Mouse (Mus musculus) layer of hippocampus, postnatal 14 days (tissue): ENCODE data around the gene Rbm20. TPM values are rescaled to one million over a fixed set of nuclear protein-coding genes. Genes with fewer than 3 reads are reported as not detected.
"Not testable (repeated sequence)": the region's sequence is repeated elsewhere in the genome, so short reads cannot be mapped to it uniquely, and the experiment has no call there.

Experiments
- DNase-seq, 2 experiments: peaks; one replicate each; pipeline ENCODE4 v3.0.0; 2021 to 2022; ENCODE audit warnings: low spot score in 2 of 2, mixed read lengths in 1 of 2
- long read RNA-seq, 2 experiments: library from polyadenylated mRNA; stranded (forward); transcript quantifications; one replicate each; pipeline ENCODE4 v2.0.0; 2021
- total RNA-seq, 2 experiments: library from RNA; stranded (reverse); gene quantifications; 2 replicates each; pipeline ENCODE4 v1.2.3; 2021

The Rbm20 gene
- total RNA-seq, result 1 to 10 TPM; 3.1 TPM
- long read RNA-seq, experiment 1, partial matches to known transcripts, result 5 of 10 reads
- long read RNA-seq, experiment 1, other reads (novel, unspliced or antisense), result 5 of 10 reads
- long read RNA-seq, experiment 2, partial matches to known transcripts, result 1 of 2 reads
- long read RNA-seq, experiment 2, other reads (novel, unspliced or antisense), result 1 of 2 reads

DNA sequence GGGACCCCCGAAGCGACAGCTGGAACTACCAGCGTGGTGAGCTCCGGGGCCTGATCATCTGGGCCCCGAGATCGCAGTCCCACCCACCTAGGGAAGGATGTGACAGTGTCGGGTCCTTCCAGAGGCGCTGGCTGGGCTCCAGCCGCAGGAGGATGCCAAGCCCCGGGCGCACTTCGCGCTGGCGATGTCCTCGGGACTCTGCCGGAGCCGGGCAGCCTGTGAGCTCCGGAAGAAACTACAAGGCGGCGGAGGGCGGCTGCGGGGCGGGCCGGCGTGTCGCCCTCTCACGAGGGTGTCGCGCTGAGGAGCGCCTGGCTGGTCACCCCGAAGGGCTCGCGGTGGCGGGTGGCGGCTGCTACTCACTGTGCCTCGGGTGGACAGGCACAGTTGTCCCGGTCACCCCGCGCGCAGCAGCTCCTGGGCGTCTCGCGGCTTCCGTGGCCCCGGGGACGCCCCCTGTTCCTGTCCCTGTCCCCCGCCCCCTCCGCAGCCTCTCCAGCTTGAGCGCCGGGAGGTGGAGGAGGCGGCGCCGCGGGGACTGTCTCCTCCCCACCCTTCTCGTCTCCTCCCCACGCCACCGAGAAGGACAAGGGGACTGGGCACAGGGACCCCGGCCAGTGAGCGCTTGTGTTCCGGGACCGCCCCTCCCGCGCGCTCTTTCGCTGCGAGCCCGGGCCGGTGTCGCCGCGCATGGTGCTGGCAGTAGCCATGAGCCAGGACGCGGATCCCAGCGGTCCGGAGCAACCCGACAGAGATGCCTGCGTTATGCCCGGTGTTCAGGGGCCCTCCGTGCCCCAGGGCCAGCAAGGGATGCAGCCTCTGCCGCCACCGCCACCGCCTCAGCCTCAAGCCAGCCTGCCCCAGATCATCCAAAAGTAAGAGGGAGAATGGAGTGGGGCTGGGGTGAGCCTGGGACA, at the start of gene Rbm20:
Gene Rbm20, plus strand, starts transcription at position 589 of the 917 bp plus-strand sequence.
- peak; percentile 26 to 32 for DNase-seq

DNA sequence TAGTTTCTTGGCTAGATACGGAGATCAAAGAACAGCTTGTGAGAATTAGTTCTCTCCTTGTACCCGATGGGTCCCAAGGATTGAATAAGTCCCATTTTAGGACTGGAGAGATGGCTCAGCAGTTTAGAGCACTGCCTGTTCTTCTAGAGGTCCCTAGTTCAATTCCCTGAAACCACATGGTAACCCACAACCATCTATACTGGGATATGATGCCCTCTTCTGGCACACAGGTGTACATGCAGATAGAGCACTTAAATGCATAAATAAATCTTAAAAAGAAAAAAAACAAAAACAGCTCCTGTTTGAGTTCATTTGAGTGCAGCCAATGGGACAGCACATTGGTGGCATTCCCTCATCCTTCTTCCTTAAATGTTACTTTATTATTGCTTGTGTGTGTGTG, 39.1 kb upstream of the Rbm20 start:
- DNase-seq, result no peak

GRCm38 (mm10) chr19:53638727-53639126, 38.4 kb upstream of the Rbm20 start:
- DNase-seq, result no peak

- no peak for DNase-seq
Observed at GRCm38 (mm10) chr19:53644020-53644595, 33.0 kb upstream of the Rbm20 start.

DNA sequence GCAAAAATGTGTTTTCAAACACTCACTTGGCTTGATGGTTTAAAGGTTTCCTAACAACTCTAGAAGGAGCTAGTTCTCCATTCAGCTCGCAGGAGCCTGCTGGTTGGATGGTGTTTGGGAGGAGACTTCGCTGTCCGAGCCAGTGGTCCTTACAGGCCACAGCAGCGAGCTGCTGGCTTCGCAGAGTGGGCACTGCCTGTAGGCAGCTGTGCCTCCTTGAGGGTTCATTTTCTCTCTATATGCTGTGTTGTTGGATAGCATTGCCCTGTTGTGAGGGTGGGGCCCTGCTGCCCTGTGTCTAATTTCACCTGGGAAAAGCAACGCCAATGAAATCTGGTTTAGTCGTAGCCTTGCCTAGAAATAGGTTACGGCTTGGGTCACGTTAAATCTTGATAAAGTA, 29.8 kb upstream of the Rbm20 start:
- DNase-seq, result no peak

GRCm38 (mm10) chr19:53648056-53648455, 29.1 kb upstream of the Rbm20 start:
- no peak for DNase-seq

DNA sequence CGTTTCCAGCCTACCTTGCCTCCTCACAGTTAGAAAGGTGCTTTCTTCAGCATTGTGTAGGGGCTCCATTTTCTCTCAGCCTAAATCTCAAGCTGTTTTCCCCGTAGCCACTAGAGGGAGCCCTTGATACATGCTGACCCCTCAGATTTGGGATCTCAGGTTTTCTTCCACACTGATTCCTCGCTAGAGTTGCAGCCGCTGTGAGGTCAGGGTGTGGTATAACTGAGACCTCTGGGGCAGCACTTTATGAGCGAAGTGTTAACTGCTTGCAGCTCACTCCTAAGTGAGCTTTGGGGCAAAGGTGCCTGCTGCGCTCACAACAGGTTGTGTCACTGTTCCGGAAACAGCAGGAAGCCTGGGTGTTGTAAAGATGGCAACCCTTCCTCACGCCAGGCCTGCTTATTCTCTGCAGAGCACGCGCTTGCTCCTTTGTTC, 28.3 kb upstream of the Rbm20 start:
- DNase-seq, result peak; percentile 78 to 85

- peak in 1 of 2 experiments; percentile 19 for DNase-seq
Observed at GRCm38 (mm10) chr19:53649361-53649760, 27.7 kb upstream of the Rbm20 start.

DNA sequence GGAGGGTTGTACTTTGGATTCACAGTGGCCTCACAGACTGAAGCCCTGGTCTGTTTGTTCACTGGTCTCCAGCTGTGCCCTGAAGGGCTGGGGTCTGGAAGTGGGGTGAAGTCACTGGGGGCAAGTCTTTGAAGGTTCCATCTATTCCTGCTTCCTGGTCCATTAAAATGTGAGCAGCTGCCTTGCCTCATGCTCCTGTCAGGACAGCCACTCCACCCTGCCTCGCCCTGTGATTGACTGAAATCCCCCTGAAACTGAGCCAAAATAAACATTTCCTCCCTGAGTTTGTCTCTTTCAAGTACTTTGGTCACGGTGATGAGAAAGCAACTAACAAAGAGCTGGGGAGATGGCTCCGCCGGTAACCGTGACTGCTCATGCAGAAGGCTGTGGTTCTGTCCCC, 27.3 kb upstream of the Rbm20 start:
- DNase-seq, result peak in 1 of 2 experiments; percentile 6

GRCm38 (mm10) chr19:53650921-53651320, 26.2 kb upstream of the Rbm20 start:
- DNase-seq, result no peak

- DNase-seq, result no peak
Observed at GRCm38 (mm10) chr19:53652267-53652666, 24.8 kb upstream of the Rbm20 start.

- DNase-seq, result no peak
Observed at GRCm38 (mm10) chr19:53653624-53654467, 23.3 kb upstream of the Rbm20 start.

DNA sequence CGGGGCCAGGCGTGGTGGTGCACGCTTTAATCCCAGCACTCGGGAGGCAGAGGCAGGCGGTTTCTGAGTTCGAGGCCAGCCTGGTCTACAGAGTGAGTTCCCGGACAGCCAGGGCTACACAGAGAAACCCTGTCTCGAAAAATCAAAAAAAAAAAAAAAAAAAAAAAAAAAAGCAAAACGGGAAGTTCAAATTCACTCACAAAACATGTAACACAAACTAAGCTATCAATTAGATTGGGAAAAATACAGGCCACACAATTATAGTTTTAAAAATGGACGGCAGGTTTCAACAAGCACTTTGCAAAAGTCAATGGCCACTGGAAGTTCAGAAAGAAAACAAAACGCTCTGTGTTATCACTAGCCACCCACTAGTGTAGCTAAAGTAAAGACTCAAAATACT, 20.7 kb upstream of the Rbm20 start:
- not testable (repeated sequence) for DNase-seq

DNA sequence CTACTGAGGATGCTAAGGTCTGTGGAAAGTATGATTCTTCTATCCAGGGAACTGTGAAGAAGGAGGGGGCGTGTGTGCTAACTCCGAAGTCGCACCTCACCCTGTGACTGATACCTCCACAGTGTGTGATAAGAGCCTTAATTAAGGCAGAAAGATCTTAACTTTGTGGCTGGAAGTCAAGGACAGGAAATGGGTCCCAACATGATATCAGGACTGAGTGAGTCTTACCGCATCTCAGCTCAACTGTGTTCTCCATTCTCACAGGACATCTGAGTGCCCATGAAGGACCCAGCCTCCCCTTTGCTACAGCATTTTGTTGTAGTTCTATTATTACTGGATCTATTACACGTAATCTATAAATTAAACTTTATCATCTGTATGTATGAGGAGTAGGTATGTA, 19.7 kb upstream of the Rbm20 start:
- no peak for DNase-seq

DNA sequence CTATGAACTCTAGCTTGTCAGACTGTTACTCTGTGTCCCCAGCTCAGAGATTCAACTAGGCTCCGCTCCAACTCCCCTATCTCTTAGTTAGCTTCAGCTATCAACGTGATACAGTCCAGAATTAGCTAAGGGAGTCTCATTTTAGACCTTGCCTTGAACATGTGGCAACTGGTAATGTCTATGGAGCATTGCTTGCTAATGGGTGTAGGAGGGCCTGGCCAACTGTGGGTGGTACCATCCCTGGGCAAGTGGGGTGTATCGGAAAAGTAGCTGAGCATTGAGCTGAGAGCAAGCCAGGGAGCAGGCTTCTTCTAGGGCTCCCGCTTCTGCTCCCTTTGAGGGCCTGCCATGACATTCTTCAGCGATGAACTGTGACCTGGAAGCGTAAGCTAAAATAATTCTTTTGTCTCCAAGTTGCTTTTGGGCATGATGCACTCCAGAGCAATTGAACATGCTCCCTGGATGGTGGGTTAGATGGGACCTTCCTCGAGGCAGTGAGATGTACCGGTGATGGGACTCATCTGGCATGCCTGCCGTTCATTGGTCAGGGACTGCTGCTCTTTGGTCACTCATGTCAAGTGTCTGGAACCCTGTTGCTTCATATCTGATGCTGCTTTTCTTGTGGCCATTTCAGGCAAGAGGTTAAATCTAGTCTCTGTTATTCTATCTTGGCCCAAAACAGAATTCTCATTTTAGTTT, 16.2 kb upstream of the Rbm20 start:
- DNase-seq, result no peak

- no peak for DNase-seq
Observed at GRCm38 (mm10) chr19:53661938-53662722, 15.0 kb upstream of the Rbm20 start.

- no peak for DNase-seq
Observed at GRCm38 (mm10) chr19:53664831-53665230, 12.3 kb upstream of the Rbm20 start.

DNA sequence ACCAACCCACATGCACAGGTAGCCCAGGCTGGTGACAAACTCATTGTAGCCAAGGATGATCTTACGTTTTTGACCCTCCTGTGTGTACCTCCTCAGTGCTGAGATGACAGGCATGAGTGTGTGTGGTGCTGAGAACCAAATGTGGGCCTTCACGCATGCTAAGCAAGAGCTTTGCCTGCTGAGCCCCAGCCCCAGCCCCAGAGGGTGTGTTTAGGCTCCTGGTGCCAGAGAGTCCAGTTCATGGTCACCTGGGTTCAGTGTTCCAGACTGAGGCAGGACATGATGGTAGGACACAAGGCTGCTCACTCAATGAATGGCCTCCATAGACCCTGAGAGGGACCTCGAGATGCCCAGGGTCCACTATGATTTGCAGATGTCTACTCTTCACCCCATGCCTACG, 11.7 kb upstream of the Rbm20 start:
- DNase-seq, result no peak

GRCm38 (mm10) chr19:53666708-53667107, 10.4 kb upstream of the Rbm20 start:
- DNase-seq, result no peak

DNA sequence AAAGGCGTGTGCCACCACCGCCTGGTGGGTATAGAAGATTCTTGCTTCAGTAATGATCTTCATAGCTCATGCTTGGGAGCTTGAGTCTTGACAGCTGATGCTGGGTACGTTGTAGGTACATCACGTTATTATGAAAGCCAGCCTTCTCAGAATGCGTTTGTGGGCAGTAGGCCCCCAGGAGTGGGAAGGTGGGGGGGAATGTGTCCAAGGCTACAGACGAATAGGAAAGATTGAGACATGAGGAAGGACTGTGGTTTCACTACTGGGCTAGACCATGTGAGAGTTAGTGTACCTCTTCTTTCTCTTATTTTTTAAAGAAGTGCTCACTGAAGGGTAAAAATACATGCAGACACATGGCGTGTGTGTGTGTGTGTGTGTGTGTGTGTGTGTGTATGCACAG, 8.3 kb upstream of the Rbm20 start:
- no peak for DNase-seq
